Mouse (Mus musculus) E14TG2a.4 (cell line): Measurements from ENCODE around the gene Cln5.

ENCODE experiments used
- CTCF ChIP-seq: conservative IDR thresholded peaks from 2 replicates; pipeline ENCODE4 v1.5.1; 2014; ENCODE audit warnings: low read length
- NANOG ChIP-seq: IDR thresholded peaks from 2 replicates; pipeline ENCODE4 v1.6.1; 2014; ENCODE audit warnings: borderline replicate concordance, low read length, mixed read lengths

DNA sequence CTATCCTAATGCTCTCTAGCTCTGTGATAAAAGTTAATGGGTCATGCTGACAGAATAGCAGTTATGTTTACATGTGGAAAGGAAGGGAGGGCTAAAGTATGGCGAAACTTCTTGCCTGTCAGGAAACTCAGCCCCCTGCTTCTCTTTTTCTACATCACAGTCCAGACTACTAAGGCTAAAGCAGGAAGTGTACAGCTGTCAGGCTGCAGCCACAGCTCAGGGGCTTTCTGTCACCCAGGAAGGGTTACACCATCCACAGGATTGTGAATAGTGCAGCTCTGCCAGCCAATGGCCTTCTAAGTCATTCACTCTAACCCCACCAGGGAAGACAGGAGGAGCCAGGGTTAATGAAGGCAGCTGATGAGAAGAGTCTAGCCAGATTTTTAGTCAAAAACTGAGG, 11.0 kb upstream of the Cln5 start:
- no peak for TF ChIP-seq CTCF
- no peak for TF ChIP-seq NANOG
